In the genomic region with DNA sequence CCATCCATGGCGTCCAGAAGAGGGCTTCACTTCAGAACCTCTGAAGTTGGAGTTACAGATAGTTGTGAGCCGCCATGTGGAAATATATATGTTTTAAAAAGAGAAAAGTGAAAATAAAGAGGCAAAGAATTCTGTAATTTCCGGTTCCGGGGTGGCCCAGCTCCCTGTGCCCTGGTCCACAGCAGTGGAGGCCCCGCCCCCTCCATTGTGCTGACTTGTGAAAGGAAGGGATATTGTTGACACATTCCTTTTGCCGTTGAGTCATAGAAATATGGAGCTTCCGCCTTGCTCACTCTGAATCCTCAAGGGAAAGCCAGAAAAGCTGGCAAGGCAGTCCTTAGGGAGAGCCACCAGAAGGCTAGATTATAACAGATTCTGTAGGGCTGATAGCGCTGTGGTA, we compare ENCODE assay signal across 12 mouse cellular contexts. TPM values are rescaled to one million over a fixed set of nuclear protein-coding genes. Genes with fewer than 3 reads are reported as not detected.
DNase-seq lines count a peak whose midpoint lies in the region; ATAC-seq lines count a peak whose summit lies in the region.
"Had no signal": no experiment of that assay in that cellular context is flagged by ENCODE, and none has a peak within 500 bp of the region (broad histone marks: within the 10 kb centered on the region; RNA-seq: fewer than 3 reads in every experiment).

No protein-coding gene starts in this region.

- no peak overlapping the region for H3K9ac ChIP-seq in intestine, embryonic 14.5 days (ENCODE audit: low read length)
- H3K9ac ChIP-seq in intestine, embryonic 15.5 days: no peak overlapping the region
- no peak overlapping the region for H3K9ac ChIP-seq in stomach, embryonic 14.5 days (replicated peaks; ENCODE audit: low read depth, low read length)
- H3K9ac ChIP-seq: embryonic facial prominence, embryonic 13.5 days; limb, embryonic 13.5 days had no signal

- no peaks in the 10 kb centered on the region for H3K27me3 ChIP-seq in intestine, embryonic 14.5 days (replicated peaks; ENCODE audit: control insufficient read depth, insufficient read depth, low read length)
- H3K27me3 ChIP-seq in intestine, embryonic 15.5 days (replicated peaks): no peaks in the 10 kb centered on the region
- no peaks in the 10 kb centered on the region for H3K27me3 ChIP-seq in stomach, embryonic 14.5 days (ENCODE audit: control insufficient read depth, insufficient read depth, low read length)
- H3K27me3 ChIP-seq: embryonic facial prominence, embryonic 13.5 days; limb, embryonic 13.5 days had no signal

- WGBS in intestine, embryonic 14.5 days: 74% methylated on average over 8 of the region's 8 CpGs
- 70% methylated on average over 8 of the region's 8 CpGs for WGBS in intestine, embryonic 15.5 days
- WGBS in large intestine, adult 2 months: 50% methylated on average over 8 of the region's 8 CpGs
- 61% methylated on average over 8 of the region's 8 CpGs for WGBS in stomach, embryonic 14.5 days

- no peak overlapping the region for H3K4me2 ChIP-seq in intestine, embryonic 14.5 days (ENCODE audit: low read length)
- H3K4me2 ChIP-seq in intestine, embryonic 15.5 days (replicated peaks): no peak overlapping the region
- H3K4me2 ChIP-seq in stomach, embryonic 14.5 days (replicated peaks; ENCODE audit: low read depth, low read length): no peak overlapping the region
- H3K4me2 ChIP-seq: embryonic facial prominence, embryonic 13.5 days; limb, embryonic 13.5 days had no signal

- no peaks in the 10 kb centered on the region for H3K36me3 ChIP-seq in intestine, embryonic 14.5 days (ENCODE audit: control insufficient read depth, insufficient read depth, low read length)
- H3K36me3 ChIP-seq in intestine, embryonic 15.5 days: no peaks in the 10 kb centered on the region
- no peaks in the 10 kb centered on the region for H3K36me3 ChIP-seq in stomach, embryonic 14.5 days (ENCODE audit: control insufficient read depth, insufficient read depth, low read length)
- H3K36me3 ChIP-seq: embryonic facial prominence, embryonic 13.5 days; limb, embryonic 13.5 days had no signal

- DNase-seq in intestine, embryonic 14.5 days (ENCODE audit: low spot score): peak; percentile 55
- DNase-seq in ZHBTc4 (ENCODE audit: low read depth, low spot score): peak; percentile 51
- peak; percentile 48 for DNase-seq in large intestine, adult 2 months (ENCODE audit: low read depth, low spot score)
- no peak for DNase-seq in thymus, postnatal 36 days
- no peak for DNase-seq in cerebellum, postnatal 25 days
- DNase-seq: thymus, postnatal 25 days had no signal

- H3K4me3 ChIP-seq in intestine, embryonic 14.5 days (ENCODE audit: low read depth, low read length): no peak overlapping the region
- H3K4me3 ChIP-seq in intestine, embryonic 15.5 days (replicated peaks): no peak overlapping the region
- H3K4me3 ChIP-seq in stomach, embryonic 14.5 days (ENCODE audit: low read depth, low read length): no peak overlapping the region
- H3K4me3 ChIP-seq: embryonic facial prominence, embryonic 13.5 days; limb, embryonic 13.5 days had no signal

- ATAC-seq in intestine, embryonic 14.5 days (replicated peaks; ENCODE audit: low FRiP score, low TSS enrichment, low read depth): 0 out of 2 replicates have a peak, but pooled peaks have one; percentile 47
- ATAC-seq in intestine, embryonic 15.5 days: no peak
- ATAC-seq in stomach, embryonic 14.5 days (ENCODE audit: insufficient number of reproducible peaks, insufficient read depth, low FRiP score, low read depth): peak; percentile 49; the same call in 1 of the 2 replicates
- ATAC-seq in frontal cortex, adult (ENCODE audit: low TSS enrichment): no peak

- H3K9me3 ChIP-seq in intestine, embryonic 14.5 days (ENCODE audit: control insufficient read depth, low read length): no peaks in the 10 kb centered on the region
- no peaks in the 10 kb centered on the region for H3K9me3 ChIP-seq in intestine, embryonic 15.5 days
- no peaks in the 10 kb centered on the region for H3K9me3 ChIP-seq in stomach, embryonic 14.5 days (ENCODE audit: control insufficient read depth, low read depth, low read length)
- H3K9me3 ChIP-seq: embryonic facial prominence, embryonic 13.5 days; limb, embryonic 13.5 days had no signal

- no peak overlapping the region for H3K27ac ChIP-seq in intestine, embryonic 14.5 days (ENCODE audit: low read depth)
- no peak overlapping the region for H3K27ac ChIP-seq in intestine, embryonic 15.5 days
- no peak overlapping the region for H3K27ac ChIP-seq in stomach, embryonic 14.5 days (ENCODE audit: low read length)
- H3K27ac ChIP-seq: embryonic facial prominence, embryonic 13.5 days; kidney, postnatal 0 days; limb, embryonic 13.5 days had no signal

- no peaks in the 10 kb centered on the region for H3K4me1 ChIP-seq in intestine, embryonic 14.5 days (replicated peaks; ENCODE audit: control insufficient read depth, insufficient read depth, low read length)
- H3K4me1 ChIP-seq in intestine, embryonic 15.5 days (replicated peaks): no peaks in the 10 kb centered on the region
- no peaks in the 10 kb centered on the region for H3K4me1 ChIP-seq in stomach, embryonic 14.5 days (ENCODE audit: control insufficient read depth, insufficient read depth, low read length)
- H3K4me1 ChIP-seq: embryonic facial prominence, embryonic 13.5 days had no signal

RNA-seq across cellular contexts. Expression of a gene that starts 9.5 kb away (rescaled TPM):
- 0.82 and 0.89 TPM in 2 replicates for polyA plus RNA-seq in intestine, embryonic 14.5 days (2014; fragmentation: Nextera tagmentation; extraction: Ambion mirVana)
- polyA plus RNA-seq in intestine, embryonic 15.5 days (2015; fragmentation: Nextera tagmentation; extraction: Ambion mirVana): 1.3 TPM in 2 replicates
- polyA plus RNA-seq in large intestine, adult 2 months (2012; rRNA removed): 8.9 and 10.7 TPM in 2 replicates
- 0.13 and 0.27 TPM in 2 replicates for polyA plus RNA-seq in stomach, embryonic 14.5 days (2014; fragmentation: Nextera tagmentation; extraction: Ambion mirVana)
- polyA plus RNA-seq: kidney, postnatal 0 days had no signal

RNA-seq across cellular contexts. Expression of a gene that starts 52.5 kb away (rescaled TPM):
- polyA plus RNA-seq in intestine, embryonic 14.5 days (2014; fragmentation: Nextera tagmentation; extraction: Ambion mirVana): 17.6 and 17.8 TPM in 2 replicates
- polyA plus RNA-seq in intestine, embryonic 15.5 days (2015; fragmentation: Nextera tagmentation; extraction: Ambion mirVana): 14.6 and 14.7 TPM in 2 replicates
- 10.8 and 17.3 TPM in 2 replicates for polyA plus RNA-seq in large intestine, adult 2 months (2012; rRNA removed)
- polyA plus RNA-seq in stomach, embryonic 14.5 days (2014; fragmentation: Nextera tagmentation; extraction: Ambion mirVana): 31.1 and 39.0 TPM in 2 replicates

Comparison
In these comparisons a context has a peak if more than half of its experiments do, and no peak if none do; other contexts are left out.
1. ATAC-seq: peak in intestine, embryonic 14.5 days (single experiment) and stomach, embryonic 14.5 days (single experiment); none in intestine, embryonic 15.5 days (single experiment) and frontal cortex, adult (single experiment).
2. DNase-seq: peak in intestine, embryonic 14.5 days (single experiment), ZHBTc4 (single experiment) and large intestine, adult 2 months (single experiment); none in thymus, postnatal 36 days (0 of 2) and cerebellum, postnatal 25 days (0 of 2).